Mouse (Mus musculus): ENCODE data around the gene Gm5771.
"Not testable (repeated sequence)": the region's sequence is repeated elsewhere in the genome, so short reads cannot be mapped to it uniquely, and the experiment has no call there.

GRCm38 (mm10) chr6:41391640-41392039 lies 516 bp upstream of the Gm5771 start:
- TF ChIP-seq CTCF (IDR thresholded peaks at IDR 0.05); POLR2A (IDR thresholded peaks at IDR 0.05; ENCODE audit: insufficient read depth, low read depth, low read length): not testable (repeated sequence)
